Comparison of ENCODE assay signal across 8 mouse cellular contexts in genomic region chr13:111685751-111686462, GRCm38 (mm10). TPM values are rescaled to one million over a fixed set of nuclear protein-coding genes. Genes with fewer than 3 reads are reported as not detected.
DNase-seq lines count a peak whose midpoint lies in the region; ATAC-seq and TF ChIP-seq lines count a peak whose summit lies in the region.

No protein-coding gene starts in this region.

- peak overlapping the region; percentile 98 for H3K27ac ChIP-seq in hindbrain, embryonic 10.5 days
- peak overlapping the region; percentile 97 for H3K27ac ChIP-seq in lung, postnatal 0 days (ENCODE audit: low read length)

- H3K9me3 ChIP-seq in hindbrain, embryonic 10.5 days = no peaks in the 10 kb centered on the region
- no peaks in the 10 kb centered on the region for H3K9me3 ChIP-seq in lung, postnatal 0 days (ENCODE audit: low read length)

- no peak for TF ChIP-seq EP300 in lung, postnatal 0 days (IDR thresholded peaks at IDR 0.05)

- peaks cover 10% of the 10 kb centered on the region for H3K36me3 ChIP-seq in hindbrain, embryonic 10.5 days
- H3K36me3 ChIP-seq in lung, postnatal 0 days (ENCODE audit: insufficient read depth, low read length) = no peaks in the 10 kb centered on the region

- peak overlapping the region; percentile 99 for H3K4me3 ChIP-seq in hindbrain, embryonic 10.5 days
- H3K4me3 ChIP-seq in lung, postnatal 0 days (ENCODE audit: low read depth, low read length) = peak overlapping the region; percentile 87

- peaks cover 17% of the 10 kb centered on the region for H3K4me1 ChIP-seq in hindbrain, embryonic 10.5 days (replicated peaks)
- H3K4me1 ChIP-seq in lung, postnatal 0 days (ENCODE audit: insufficient read depth, low read depth, low read length) = no peaks in the 10 kb centered on the region

- TF ChIP-seq CTCF in lung, postnatal 0 days (IDR thresholded peaks at IDR 0.05) = no peak

- peaks cover 15% of the 10 kb centered on the region for H3K27me3 ChIP-seq in hindbrain, embryonic 10.5 days (ENCODE audit: insufficient read depth, poor library complexity, severe bottlenecking)
- H3K27me3 ChIP-seq in lung, postnatal 0 days (replicated peaks; ENCODE audit: insufficient read depth, low read length) = no peaks in the 10 kb centered on the region

- peak; percentile 97 for ATAC-seq in frontal cortex, adult (ENCODE audit: low TSS enrichment)
- peak; percentile 97 for ATAC-seq in lung, postnatal 0 days

- WGBS in hindbrain, embryonic 10.5 days = under 1% methylated on average over 85 of the region's 86 CpGs
- WGBS in lung, postnatal 0 days = under 1% methylated on average over 31 of the region's 86 CpGs

- H3K4me2 ChIP-seq in lung, postnatal 0 days (replicated peaks; ENCODE audit: low read depth, low read length) = peak overlapping the region; percentile 97

- peak; percentile 94 for DNase-seq in Muller cell, postnatal 12 days (ENCODE audit: inconsistent ontology term)
- DNase-seq in cerebellum, adult 9-10 months = peak; percentile 82
- DNase-seq in hindbrain, embryonic 10.5 days (ENCODE audit: low spot score) = peak; percentile 91
- DNase-seq in layer of hippocampus, postnatal 10 days (ENCODE audit: low spot score in 2 of 2) = peak; percentile 82 to 87
- peak; percentile 95 for DNase-seq in lung, postnatal 0 days (ENCODE audit: low spot score)
- DNase-seq in ovary, postnatal 14 days (ENCODE audit: low spot score) = peak; percentile 88
- peak; percentile 72 to 83 for DNase-seq in thymus, postnatal 10 days (ENCODE audit: low spot score in 2 of 2)

- H3K9ac ChIP-seq in lung, postnatal 0 days (replicated peaks; ENCODE audit: low read depth) = peak overlapping the region; percentile 86

RNA-seq across cellular contexts. Expression of gene Mier3, which starts 5.1 kb away (rescaled TPM):
- 17.1 and 19.7 TPM in 2 replicates for polyA plus RNA-seq in hindbrain, embryonic 10.5 days (2016; fragmentation: Nextera tagmentation; extraction: Ambion mirVana)
- total RNA-seq in layer of hippocampus, postnatal 10 days (2021) = 10 to 100 TPM; 26.9 to 31.8 TPM
- polyA plus RNA-seq in lung, postnatal 0 days (2015; fragmentation: Nextera tagmentation; extraction: Ambion mirVana) = 10.2 and 11.5 TPM in 2 replicates

Comparison
In these comparisons a context has a peak if more than half of its experiments do, and no peak if none do; other contexts are left out.
1. Peak in every context shown above with its lines: DNase-seq, ATAC-seq, H3K4me3 ChIP-seq and H3K27ac ChIP-seq.